Mouse (Mus musculus): ENCODE data around the gene Gse1.

Gene Gse1

GRCm38 (mm10) chr8:120616663-120617626, 388.7 kb downstream of the Gse1 start:
- DNase-seq (ENCODE audit: low spot score): peak; percentile 79

- peak; percentile 88 for DNase-seq (ENCODE audit: low spot score)
These were observed 389.9 kb downstream of the Gse1 start for GRCm38 (mm10) chr8:120618110-120618509.

DNA sequence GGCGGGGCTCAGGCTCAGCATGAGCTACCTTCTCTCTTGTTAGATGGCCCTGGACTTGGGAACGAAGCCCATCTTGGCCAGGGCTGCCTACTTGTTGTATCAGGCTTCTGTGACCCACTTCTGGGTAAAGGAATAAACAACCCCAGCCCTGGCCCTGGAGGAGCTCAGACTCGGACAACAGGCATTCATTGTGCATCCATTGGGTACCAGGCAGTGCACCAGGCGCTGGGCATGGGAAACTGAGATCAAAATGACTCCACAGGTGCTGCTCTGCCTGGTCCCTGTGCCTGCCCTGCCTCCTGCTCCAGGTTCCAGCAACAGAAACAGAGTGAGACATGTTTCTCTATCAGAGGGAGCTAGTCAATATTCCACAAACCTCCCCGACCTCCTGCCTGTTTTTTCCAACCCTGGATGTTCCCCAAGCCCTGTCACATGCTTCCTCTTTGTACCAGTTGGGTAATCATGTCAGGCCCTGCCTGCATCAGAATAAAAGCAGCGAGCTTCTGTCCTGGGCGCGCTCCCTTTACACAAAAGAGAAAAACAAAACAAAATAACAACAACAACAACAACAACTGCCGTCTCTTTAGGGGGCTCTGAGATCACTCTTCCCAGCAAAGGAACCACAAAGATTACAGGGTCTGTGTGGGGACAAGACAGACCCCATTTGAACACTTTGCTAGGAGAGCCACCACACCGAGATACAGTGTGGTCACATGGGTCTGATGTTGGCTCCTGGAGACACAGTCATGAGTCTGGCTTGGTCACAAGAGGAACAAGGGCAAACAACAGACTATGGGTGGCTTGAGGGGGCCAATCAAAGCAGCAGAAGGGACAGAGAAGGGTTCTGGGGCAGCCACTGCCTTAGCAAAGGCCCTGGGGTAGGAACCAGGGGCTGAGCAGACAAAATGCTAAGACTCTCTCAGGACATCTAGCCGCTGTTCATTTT, 391.3 kb downstream of the Gse1 start:
- DNase-seq (ENCODE audit: low spot score): peak; percentile 95

DNA sequence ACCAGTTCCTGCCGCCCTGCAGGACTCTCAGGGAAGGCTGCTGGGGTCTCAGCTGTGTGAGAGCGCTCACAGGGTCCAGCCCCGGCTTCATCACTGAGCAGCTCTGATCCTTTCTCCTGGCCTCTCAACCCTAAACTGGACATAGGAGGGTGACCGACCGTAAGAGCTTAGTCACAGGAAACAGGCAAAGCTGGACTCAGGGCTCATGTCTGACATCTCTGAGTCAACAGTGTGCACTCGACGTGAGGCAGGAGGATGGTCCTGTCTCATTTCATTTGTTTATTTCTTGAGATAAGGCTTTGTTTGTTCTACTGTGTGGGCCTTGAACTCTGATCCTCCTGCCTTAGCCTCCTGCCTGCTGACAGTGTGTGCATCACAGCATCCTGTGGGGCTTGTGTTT, 392.2 kb downstream of the Gse1 start:
- no peak for DNase-seq (ENCODE audit: low spot score)

GRCm38 (mm10) chr8:120622161-120622560, 393.9 kb downstream of the Gse1 start:
- no peak for DNase-seq (ENCODE audit: low spot score)

- DNase-seq (ENCODE audit: low spot score): no peak
These were observed 395.4 kb downstream of the Gse1 start for GRCm38 (mm10) chr8:120623608-120624007.

DNA sequence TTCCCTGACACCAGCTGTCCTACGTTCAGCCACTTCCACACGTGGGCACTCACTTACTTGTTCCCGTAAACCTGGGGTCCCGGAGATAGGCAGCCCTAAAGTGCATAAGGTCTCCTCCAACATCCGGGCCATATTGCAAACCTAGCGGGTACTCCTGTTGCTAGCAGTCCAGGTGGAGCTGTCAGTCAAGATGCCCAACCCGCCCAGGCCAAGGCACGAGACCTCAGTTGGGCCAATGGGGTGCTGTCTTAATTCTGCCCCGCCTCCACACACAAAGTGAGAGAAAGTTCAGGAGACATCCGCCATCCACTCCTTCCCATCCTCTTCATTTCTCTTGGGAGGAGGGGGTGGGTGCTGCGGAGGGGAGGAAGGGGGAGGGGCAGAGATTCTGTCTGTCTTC, 398.2 kb downstream of the Gse1 start:
- no peak for DNase-seq (ENCODE audit: low spot score)

- no peak for DNase-seq (ENCODE audit: low spot score)
These were observed 399.0 kb downstream of the Gse1 start for GRCm38 (mm10) chr8:120627298-120627697.

GRCm38 (mm10) chr8:120630031-120630430, 401.8 kb downstream of the Gse1 start:
- no peak for DNase-seq (ENCODE audit: low spot score)

DNA sequence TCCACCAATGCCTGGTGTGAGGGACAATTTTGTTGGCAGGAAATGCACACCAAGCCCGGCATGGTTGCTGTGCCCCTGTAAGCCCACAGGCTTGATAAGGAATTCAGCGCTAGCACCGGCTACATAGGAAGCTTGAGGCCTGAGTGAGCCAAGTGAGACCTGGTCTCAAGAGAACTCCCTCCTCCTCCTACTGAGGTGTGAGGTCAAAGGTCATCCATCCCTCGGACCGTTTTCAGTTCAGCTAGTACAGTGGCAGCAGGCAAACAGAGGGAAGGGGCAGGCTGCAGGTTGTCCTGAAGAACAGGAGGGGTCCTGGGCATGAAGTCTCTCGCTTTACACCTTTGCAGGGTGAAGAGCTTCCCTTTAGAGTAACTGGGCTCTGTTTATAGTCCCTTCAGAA, 402.6 kb downstream of the Gse1 start:
- no peak for DNase-seq (ENCODE audit: low spot score)
